Mouse (Mus musculus) kidney, postnatal 0 days (tissue): ENCODE results near the gene Nit1. TPM values are rescaled to one million over a fixed set of nuclear protein-coding genes. Genes with fewer than 3 reads are reported as not detected.

ENCODE experiments used
- ATAC-seq: fragments of 200-750 bp; cut with Nextera tagmentation; replicated peaks from 2 replicates; pipeline ENCODE4 v1.8.0; 2017; ENCODE audit warnings: low read depth, moderate number of reproducible peaks, moderate TSS enrichment, moderate library complexity; ENCODE audit not compliant: low FRiP score
- DNase-seq: peaks from one replicate; pipeline ENCODE4 v3.0.0-alpha.2; 2016; ENCODE audit warnings: low spot score
- H3K27ac ChIP-seq: fragments of 300-500 bp; sonication (generic); 2 replicates; pipeline ENCODE4 v1.5.1; 2014; ENCODE audit warnings: mild to moderate bottlenecking
- H3K27me3 ChIP-seq: fragments of 300-500 bp; sonication (generic); 2 replicates; pipeline ENCODE4 v1.6.1; 2014; ENCODE audit warnings: low read length, mixed read lengths; ENCODE audit not compliant: insufficient read depth
- H3K36me3 ChIP-seq: fragments of 300-500 bp; sonication (generic); 2 replicates; pipeline ENCODE4 v1.6.1; 2014; ENCODE audit warnings: low read length, mixed read lengths; ENCODE audit not compliant: insufficient read depth
- H3K4me1 ChIP-seq: fragments of 300-500 bp; sonication (generic); replicated peaks from 2 replicates; pipeline ENCODE4 v1.6.1; 2014; ENCODE audit warnings: antibody characterized with exemption, low read length, mixed read lengths; ENCODE audit not compliant: insufficient read depth
- H3K4me2 ChIP-seq: fragments of 300-500 bp; sonication (generic); 2 replicates; pipeline ENCODE4 v1.6.1; 2014; ENCODE audit warnings: mild to moderate bottlenecking, low read length, moderate library complexity, mixed read lengths
- H3K4me3 ChIP-seq: fragments of 300-500 bp; sonication (generic); replicated peaks from 2 replicates; pipeline ENCODE4 v1.5.1; 2014; ENCODE audit warnings: low read depth, low read length
- H3K9ac ChIP-seq: fragments of 300-500 bp; sonication (generic); 2 replicates; pipeline ENCODE4 v1.6.1; 2014; ENCODE audit warnings: low read depth, low read length
- H3K9me3 ChIP-seq: fragments of 300-500 bp; sonication (generic); replicated peaks from 2 replicates; pipeline ENCODE4 v1.6.1; 2016; ENCODE audit warnings: low read length, inconsistent platforms, mixed read lengths
- CTCF ChIP-seq: IDR thresholded peaks from 2 replicates; pipeline ENCODE4 v1.5.1; 2016; ENCODE audit warnings: antibody characterized with exemption, low read depth, mild to moderate bottlenecking, moderate library complexity
- WGBS: fragments of 180-500 bp; shearing (Covaris S2); extraction: QIAGEN DNeasy Blood & Tissue Kit; methylation state at CpG from one replicate; pipeline ENCODE4 v1.1.7; 2014; 5-methylcytosine and 5-hydroxymethylcytosine counted together
- polyA plus RNA-seq: library from polyadenylated mRNA; unstranded; fragments of >200 nt; fragmentation: Nextera tagmentation; extraction: Ambion mirVana; gene quantifications from 2 replicates; pipeline ENCODE4 v1.2.1, GENCODE M21; 2015

The Nit1 gene
- polyA plus RNA-seq, 1 experiment from 2014 or later = 59.8 TPM

- Histone ChIP-seq H3K27ac (no peak overlapping the region), H3K9me3 (no peaks in the 10 kb centered on the region), H3K4me3 (no peak overlapping the region), H3K9ac (no peak overlapping the region), H3K36me3 (peaks cover 15% of the 10 kb centered on the region; the same call in 1 of the 2 replicates), H3K4me1 (no peaks in the 10 kb centered on the region; the same call in 1 of the 2 replicates), H3K27me3 (no peaks in the 10 kb centered on the region), H3K4me2 (no peak overlapping the region)
- DNase-seq (no peak), ATAC-seq (no peak)
- no peak for TF ChIP-seq CTCF
- WGBS = 85% methylated on average over 2 of the region's 2 CpGs
These were observed 11.4 kb upstream of the Nit1 start for GRCm38 (mm10) chr1:171356814-171357213.

GRCm38 (mm10) chr1:171355812-171356340 is 10.4 kb upstream of the Nit1 start:
- Histone ChIP-seq H3K4me3 (no peak overlapping the region), H3K27ac (no peak overlapping the region), H3K9me3 (no peaks in the 10 kb centered on the region), H3K27me3 (no peaks in the 10 kb centered on the region), H3K9ac (no peak overlapping the region), H3K4me2 (no peak overlapping the region), H3K4me1 (no peaks in the 10 kb centered on the region; the same call in 1 of the 2 replicates), H3K36me3 (peaks cover 15% of the 10 kb centered on the region; the same call in 1 of the 2 replicates)
- TF ChIP-seq CTCF = peak; percentile 74
- WGBS = 76% methylated on average over 5 of the region's 5 CpGs
- DNase-seq (peak; percentile 38), ATAC-seq (no peak)

GRCm38 (mm10) chr1:171349210-171349609 is 3.8 kb upstream of the Nit1 start:
- 0 out of 2 replicates have a peak, but pooled peaks cover 4% of the 10 kb centered on the region for H3K36me3 ChIP-seq
- 81% methylated on average over 2 of the region's 2 CpGs for WGBS
- peaks cover 5% of the 10 kb centered on the region; the same call in 1 of the 2 replicates for H3K9me3 ChIP-seq
- no peak for DNase-seq
- no peak overlapping the region for H3K4me3 ChIP-seq
- TF ChIP-seq CTCF = no peak
- peaks cover 4% of the 10 kb centered on the region; the same call in 1 of the 2 replicates for H3K4me1 ChIP-seq
- H3K9ac ChIP-seq = no peak overlapping the region
- H3K27me3 ChIP-seq = no peaks in the 10 kb centered on the region
- H3K27ac ChIP-seq = no peak overlapping the region
- H3K4me2 ChIP-seq = no peak overlapping the region
- ATAC-seq = no peak

- ATAC-seq (no peak), DNase-seq (no peak)
- H3K27ac ChIP-seq = no peak overlapping the region
- 95% methylated on average over 3 of the region's 3 CpGs for WGBS
- peaks cover 5% of the 10 kb centered on the region; the same call in 1 of the 2 replicates for H3K9me3 ChIP-seq
- no peak overlapping the region for H3K9ac ChIP-seq
- peaks cover 4% of the 10 kb centered on the region; the same call in 1 of the 2 replicates for H3K4me1 ChIP-seq
- TF ChIP-seq CTCF = no peak
- H3K27me3 ChIP-seq = no peaks in the 10 kb centered on the region
- H3K4me2 ChIP-seq = no peak overlapping the region
- H3K4me3 ChIP-seq = no peak overlapping the region
- H3K36me3 ChIP-seq = 0 out of 2 replicates have a peak, but pooled peaks cover 4% of the 10 kb centered on the region
These were observed 3.2 kb upstream of the Nit1 start for GRCm38 (mm10) chr1:171348665-171349064.

GRCm38 (mm10) chr1:171346095-171346450 is 627 bp upstream of the Nit1 start:
- DNase-seq (peak; percentile 15), ATAC-seq (0 out of 2 replicates have a peak, but pooled peaks have one; percentile 4)
- peak overlapping the region; percentile 63; the same call in 1 of the 2 replicates for H3K27ac ChIP-seq

GRCm38 (mm10) chr1:171344715-171345114 is 731 bp downstream of the Nit1 start:
- Histone ChIP-seq H3K4me1 (peaks cover 4% of the 10 kb centered on the region; the same call in 1 of the 2 replicates), H3K9ac (peak overlapping the region; percentile 79; the same call in 1 of the 2 replicates), H3K27ac (peak overlapping the region; percentile 63; the same call in 1 of the 2 replicates), H3K36me3 (peaks cover 27% of the 10 kb centered on the region), H3K27me3 (no peaks in the 10 kb centered on the region), H3K9me3 (peaks cover 5% of the 10 kb centered on the region; the same call in 1 of the 2 replicates), H3K4me2 (peak overlapping the region; percentile 75), H3K4me3 (peak overlapping the region; percentile 84)
- no peak for TF ChIP-seq CTCF
- WGBS = 69% methylated on average over 9 of the region's 9 CpGs
- ATAC-seq (peak; percentile 9; the same call in 1 of the 2 replicates), DNase-seq (no peak)

More at GRCm38 (mm10) chr1:171346095-171346450, 627 bp upstream of the Nit1 start:
- Histone ChIP-seq H3K27me3 (no peaks in the 10 kb centered on the region), H3K9me3 (peaks cover 5% of the 10 kb centered on the region; the same call in 1 of the 2 replicates), H3K4me3 (peak overlapping the region; percentile 84), H3K4me2 (peak overlapping the region; percentile 75), H3K9ac (peak overlapping the region; percentile 79), H3K4me1 (peaks cover 4% of the 10 kb centered on the region; the same call in 1 of the 2 replicates), H3K36me3 (peaks cover 18% of the 10 kb centered on the region)
- no peak for TF ChIP-seq CTCF
- WGBS = under 1% methylated on average over 14 of the region's 14 CpGs
